Mouse (Mus musculus): ENCODE measurements around the gene Myom1. TPM values are rescaled to one million over a fixed set of nuclear protein-coding genes. Genes with fewer than 3 reads are reported as not detected.

Gene Myom1
- total RNA-seq, 2 experiments from 2014 or later, result 1,078 to 1,194 TPM

- no peak for DNase-seq
- intact Hi-C loops (cut with DNase I), result no loop called here
Observed at GRCm38 (mm10) chr17:71164991-71165390, 162.6 kb downstream of the Myom1 start.

GRCm38 (mm10) chr17:71168205-71168815, 165.9 kb downstream of the Myom1 start:
- intact Hi-C loops (cut with DNase I), result no loop called here
- DNase-seq, result no peak

GRCm38 (mm10) chr17:71168846-71169245, 166.4 kb downstream of the Myom1 start:
- no peak for DNase-seq
- intact Hi-C loops (cut with DNase I), result no loop called here

GRCm38 (mm10) chr17:71169639-71170038, 167.2 kb downstream of the Myom1 start:
- no peak for DNase-seq
- intact Hi-C loops (cut with DNase I), result no loop called here

GRCm38 (mm10) chr17:71171161-71171560, 168.7 kb downstream of the Myom1 start:
- intact Hi-C loops (cut with DNase I), result no loop called here
- no peak for DNase-seq

Other genes with a start within 250 kb of the Myom1 start
- 1 to 10 TPM; 5.3 to 7.2 TPM for gene Tgif1, start 149.1 kb upstream of the Myom1 start, total RNA-seq (2021)
- 1,000 to 10,000 TPM; 1,077 to 1,160 TPM for gene Myl12a, start 245 bp downstream of the Myom1 start, total RNA-seq (2021)
- gene Lpin2, start 179.9 kb downstream of the Myom1 start, total RNA-seq (2021), result 1 to 10 TPM; 7.0 to 7.4 TPM